Mouse (Mus musculus) myocyte (in vitro differentiated cells): ENCODE results near the gene Rbm17.

ENCODE experiments used
- POLR2A ChIP-seq: IDR thresholded peaks from one replicate; pipeline ENCODE4 v1.6.1; 2011; ENCODE audit warnings: low read depth, mild to moderate bottlenecking, control low read depth, moderate library complexity; ENCODE audit not compliant: insufficient read length
- REST ChIP-seq: IDR thresholded peaks from one replicate; pipeline ENCODE4 v1.6.1; 2011; ENCODE audit warnings: mild to moderate bottlenecking, control low read depth, moderate library complexity; ENCODE audit not compliant: insufficient read depth, insufficient read length
- TCF3 ChIP-seq: IDR thresholded peaks from one replicate; pipeline ENCODE4 v1.6.1; 2011; ENCODE audit warnings: low read depth, control low read depth; ENCODE audit not compliant: insufficient read length
- USF1 ChIP-seq: IDR thresholded peaks from one replicate; pipeline ENCODE4 v1.6.1; 2011; ENCODE audit warnings: low read depth, mild to moderate bottlenecking, control low read depth, moderate library complexity

GRCm38 (mm10) chr2:11587996-11588395 is 16.0 kb downstream of the Rbm17 start:
- TF ChIP-seq TCF3 (no peak), USF1 (no peak), POLR2A (no peak), REST (no peak)
